ENCODE assay signal across 8 mouse cellular contexts in the genomic region with DNA sequence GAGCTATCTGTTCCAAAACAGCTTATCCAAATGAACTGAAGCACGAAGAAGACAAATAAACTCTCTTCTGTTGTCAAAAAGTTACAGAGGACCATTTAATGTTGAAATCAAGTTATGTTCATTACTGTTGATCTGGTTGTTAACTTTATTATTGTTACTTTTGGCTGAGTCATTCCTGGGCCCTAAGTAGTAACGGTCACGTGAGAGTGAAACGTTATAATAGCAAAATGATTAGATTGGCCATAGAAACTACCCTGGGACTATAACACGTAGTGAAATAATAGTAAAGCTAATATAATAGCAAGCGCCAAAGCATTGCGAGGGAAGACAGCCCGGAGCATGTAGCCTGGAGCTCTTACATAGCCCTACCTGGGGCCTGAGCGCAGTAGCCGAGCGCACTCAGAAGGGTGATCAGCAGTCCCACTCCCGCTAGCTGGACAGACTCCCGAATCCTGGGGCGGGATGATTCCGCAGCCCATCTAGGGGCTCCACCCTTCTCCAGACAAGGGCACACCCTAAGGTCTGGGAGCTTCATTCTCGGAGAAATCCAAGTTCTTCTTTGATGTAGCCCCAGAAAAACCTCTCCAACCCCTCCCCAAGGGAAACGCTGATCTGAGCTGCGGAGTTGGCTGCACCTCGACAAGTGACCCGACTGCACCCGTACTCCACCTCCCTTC. TPM values are rescaled to one million over a fixed set of nuclear protein-coding genes. Genes with fewer than 3 reads are reported as not detected.
DNase-seq lines count a peak whose midpoint lies in the region; ATAC-seq and TF ChIP-seq lines count a peak whose summit lies in the region.

Acyp1 (minus strand) TSS at position 630 of the 677 bp plus-strand sequence.

- ATAC-seq in embryonic facial prominence, embryonic 13.5 days (ENCODE audit: insufficient number of reproducible peaks, insufficient read depth, low FRiP score, low TSS enrichment, low read depth), result peak; percentile 38; the same call in 1 of the 2 replicates
- peak; percentile 40 for ATAC-seq in kidney, postnatal 0 days (replicated peaks; ENCODE audit: low FRiP score, low read depth)
- peak; percentile 53; the same call in 1 of the 2 replicates for ATAC-seq in lung, embryonic 15.5 days (ENCODE audit: borderline replicate concordance, extremely low read depth, low FRiP score, low TSS enrichment)

- WGBS in embryonic facial prominence, embryonic 13.5 days, result 7% methylated on average over 21 of the region's 21 CpGs
- WGBS in heart, embryonic 10.5 days, result 10% methylated on average over 21 of the region's 21 CpGs
- WGBS in kidney, postnatal 0 days, result 6% methylated on average over 21 of the region's 21 CpGs
- 9% methylated on average over 21 of the region's 21 CpGs for WGBS in lung, embryonic 15.5 days

- H3K27ac ChIP-seq in embryonic facial prominence, embryonic 13.5 days, result no peak within 1 kb of the TSS; the same call in 1 of the 2 replicates
- H3K27ac ChIP-seq in heart, embryonic 10.5 days, result peak within 1 kb of the TSS; percentile 84
- peak within 1 kb of the TSS; percentile 74 for H3K27ac ChIP-seq in kidney, postnatal 0 days
- H3K27ac ChIP-seq in lung, embryonic 15.5 days, result peak within 1 kb of the TSS; percentile 33; the same call in 1 of the 2 replicates

- H3K36me3 ChIP-seq in embryonic facial prominence, embryonic 13.5 days, result no peaks in the 10 kb centered on the region
- H3K36me3 ChIP-seq in heart, embryonic 10.5 days, result no peaks in the 10 kb centered on the region
- no peaks in the 10 kb centered on the region for H3K36me3 ChIP-seq in kidney, postnatal 0 days (ENCODE audit: insufficient read depth, low read length)
- H3K36me3 ChIP-seq in lung, embryonic 15.5 days, result no peaks in the 10 kb centered on the region

- peak within 1 kb of the TSS; percentile 83 for H3K4me2 ChIP-seq in embryonic facial prominence, embryonic 13.5 days
- peak within 1 kb of the TSS; percentile 86 for H3K4me2 ChIP-seq in kidney, postnatal 0 days (ENCODE audit: low read length)
- H3K4me2 ChIP-seq in lung, embryonic 15.5 days, result peak within 1 kb of the TSS; percentile 69

- no peak for TF ChIP-seq CTCF in kidney, postnatal 0 days (IDR thresholded peaks at IDR 0.05; ENCODE audit: low read depth)

- peak within 1 kb of the TSS; percentile 72 for H3K9ac ChIP-seq in embryonic facial prominence, embryonic 13.5 days
- peak within 1 kb of the TSS; percentile 55 for H3K9ac ChIP-seq in kidney, postnatal 0 days (ENCODE audit: low read depth, low read length)
- peak within 1 kb of the TSS; percentile 56 for H3K9ac ChIP-seq in lung, embryonic 15.5 days

- DNase-seq in spleen, adult 12 weeks (ENCODE audit: low spot score), result peak; percentile 40
- DNase-seq in spleen, postnatal 36 days (ENCODE audit: low spot score in 2 of 2), result no peak
- DNase-seq in heart, embryonic 10.5 days (ENCODE audit: low spot score), result no peak
- no peak for DNase-seq in kidney, postnatal 0 days (ENCODE audit: low spot score)
- DNase-seq in ovary, postnatal 36 days (ENCODE audit: low spot score), result peak; percentile 50
- DNase-seq in embryo, embryonic 9.5 days (ENCODE audit: extremely low spot score), result no peak

- H3K9me3 ChIP-seq in embryonic facial prominence, embryonic 13.5 days, result no peaks in the 10 kb centered on the region
- H3K9me3 ChIP-seq in heart, embryonic 10.5 days, result no peaks in the 10 kb centered on the region
- no peaks in the 10 kb centered on the region for H3K9me3 ChIP-seq in kidney, postnatal 0 days (replicated peaks; ENCODE audit: low read length)
- H3K9me3 ChIP-seq in lung, embryonic 15.5 days, result no peaks in the 10 kb centered on the region

- peaks cover 5% of the 10 kb centered on the region; the same call in 1 of the 2 replicates for H3K27me3 ChIP-seq in embryonic facial prominence, embryonic 13.5 days
- peaks cover 18% of the 10 kb centered on the region; the same call in 1 of the 2 replicates for H3K27me3 ChIP-seq in heart, embryonic 10.5 days (ENCODE audit: insufficient read depth, poor library complexity, severe bottlenecking)
- no peaks in the 10 kb centered on the region for H3K27me3 ChIP-seq in kidney, postnatal 0 days (ENCODE audit: insufficient read depth, low read length)
- H3K27me3 ChIP-seq in lung, embryonic 15.5 days, result no peaks in the 10 kb centered on the region

- peak within 1 kb of the TSS; percentile 51 for H3K4me3 ChIP-seq in embryonic facial prominence, embryonic 13.5 days
- peak within 1 kb of the TSS; percentile 72 for H3K4me3 ChIP-seq in heart, embryonic 10.5 days
- peak within 1 kb of the TSS; percentile 44 for H3K4me3 ChIP-seq in kidney, postnatal 0 days (replicated peaks; ENCODE audit: low read depth, low read length)
- H3K4me3 ChIP-seq in lung, embryonic 15.5 days, result peak within 1 kb of the TSS; percentile 51

- H3K4me1 ChIP-seq in embryonic facial prominence, embryonic 13.5 days, result peaks cover 18% of the 10 kb centered on the region
- H3K4me1 ChIP-seq in heart, embryonic 10.5 days, result peaks cover 25% of the 10 kb centered on the region
- H3K4me1 ChIP-seq in kidney, postnatal 0 days (replicated peaks; ENCODE audit: insufficient read depth, low read length), result peaks cover 15% of the 10 kb centered on the region; the same call in 1 of the 2 replicates
- H3K4me1 ChIP-seq in lung, embryonic 15.5 days, result peaks cover 20% of the 10 kb centered on the region

RNA-seq across cellular contexts. Expression of gene Acyp1, which starts in this region (rescaled TPM):
- 43.2 and 45.4 TPM in 2 replicates for polyA plus RNA-seq in embryonic facial prominence, embryonic 13.5 days (2015; fragmentation: Nextera tagmentation; extraction: Ambion mirVana)
- 65.3 and 75.4 TPM in 2 replicates for polyA plus RNA-seq in heart, embryonic 10.5 days (2016; fragmentation: Nextera tagmentation; extraction: Ambion mirVana)
- polyA plus RNA-seq in kidney, postnatal 0 days (2015; fragmentation: Nextera tagmentation; extraction: Ambion mirVana), result 79.6 and 87.7 TPM in 2 replicates
- polyA plus RNA-seq in lung, embryonic 15.5 days (2015; fragmentation: Nextera tagmentation; extraction: Ambion mirVana), result 53.8 and 55.5 TPM in 2 replicates

Comparison
In these comparisons a context has a peak if more than half of its experiments do, and no peak if none do; other contexts are left out.
1. DNase-seq: peak in spleen, adult 12 weeks (single experiment) and ovary, postnatal 36 days (single experiment); none in spleen, postnatal 36 days (0 of 2), heart, embryonic 10.5 days (single experiment), kidney, postnatal 0 days (single experiment) and embryo, embryonic 9.5 days (single experiment).
2. Peak in every context shown above with its lines, with median percentiles within 50 percentile points of each other: ATAC-seq, H3K4me2 ChIP-seq, H3K4me3 ChIP-seq and H3K9ac ChIP-seq.